Mouse (Mus musculus) lung, postnatal 4 days (tissue): ENCODE measurements around the gene Atp6v0e2.
"Not testable (repeated sequence)": the region's sequence is repeated elsewhere in the genome, so short reads cannot be mapped to it uniquely, and the experiment has no call there.

Experiments
- DNase-seq, 2 experiments: peaks; one replicate each; pipeline ENCODE4 v3.0.0; 2021

The Atp6v0e2 gene

GRCm38 (mm10) chr6:48537105-48537954, at the start of gene Atp6v0e2:
Gene Atp6v0e2, plus strand, starts transcription at chr6:48537615.
- peak; percentile 80 to 84 for DNase-seq

GRCm38 (mm10) chr6:48487747-48488725, 49.4 kb upstream of the Atp6v0e2 start:
- DNase-seq, result peak; percentile 10 to 37

GRCm38 (mm10) chr6:48489741-48490140, 47.7 kb upstream of the Atp6v0e2 start:
- no peak for DNase-seq

GRCm38 (mm10) chr6:48491361-48491760, 46.1 kb upstream of the Atp6v0e2 start:
- peak; percentile 18 to 42 for DNase-seq

- DNase-seq, result peak in 1 of 2 experiments; percentile 14
Observed at GRCm38 (mm10) chr6:48493136-48493730, 44.2 kb upstream of the Atp6v0e2 start.

GRCm38 (mm10) chr6:48497521-48497920, 39.9 kb upstream of the Atp6v0e2 start:
- no peak for DNase-seq

GRCm38 (mm10) chr6:48503847-48504240, 33.6 kb upstream of the Atp6v0e2 start:
- DNase-seq, result no peak

- peak; percentile 79 to 80 for DNase-seq
Observed at GRCm38 (mm10) chr6:48504241-48504854, 33.1 kb upstream of the Atp6v0e2 start.

GRCm38 (mm10) chr6:48508087-48508486, 29.3 kb upstream of the Atp6v0e2 start:
- no peak for DNase-seq

GRCm38 (mm10) chr6:48510426-48510825, 27.0 kb upstream of the Atp6v0e2 start:
- peak in 1 of 2 experiments; percentile 9 for DNase-seq

- no peak for DNase-seq
Observed at GRCm38 (mm10) chr6:48511861-48512260, 25.6 kb upstream of the Atp6v0e2 start.

GRCm38 (mm10) chr6:48524882-48525281, 12.5 kb upstream of the Atp6v0e2 start:
- not testable (repeated sequence) for DNase-seq

GRCm38 (mm10) chr6:48527901-48528300, 9.5 kb upstream of the Atp6v0e2 start:
- DNase-seq, result no peak

- DNase-seq, result no peak
Observed at GRCm38 (mm10) chr6:48529261-48529660, 8.2 kb upstream of the Atp6v0e2 start.

- no peak for DNase-seq
Observed at GRCm38 (mm10) chr6:48529871-48530440, 7.5 kb upstream of the Atp6v0e2 start.

- no peak for DNase-seq
Observed at GRCm38 (mm10) chr6:48530862-48531261, 6.6 kb upstream of the Atp6v0e2 start.

- DNase-seq, result no peak
Observed at GRCm38 (mm10) chr6:48533475-48533874, 3.9 kb upstream of the Atp6v0e2 start.

GRCm38 (mm10) chr6:48534913-48535312, 2.5 kb upstream of the Atp6v0e2 start:
- DNase-seq, result no peak

- no peak for DNase-seq
Observed at GRCm38 (mm10) chr6:48536091-48536490, 1.3 kb upstream of the Atp6v0e2 start.

GRCm38 (mm10) chr6:48538841-48539737, 1.7 kb downstream of the Atp6v0e2 start:
- peak; percentile 40 to 79 for DNase-seq

- no peak for DNase-seq
Observed at GRCm38 (mm10) chr6:48539860-48540259, 2.4 kb downstream of the Atp6v0e2 start.
